Mouse (Mus musculus): ENCODE measurements around the gene Ppp1cb. TPM values are rescaled to one million over a fixed set of nuclear protein-coding genes. Genes with fewer than 3 reads are reported as not detected.

Gene Ppp1cb
- total and polyA plus RNA-seq, 3 experiments, result 121 to 2,029 (median 268) TPM

DNA sequence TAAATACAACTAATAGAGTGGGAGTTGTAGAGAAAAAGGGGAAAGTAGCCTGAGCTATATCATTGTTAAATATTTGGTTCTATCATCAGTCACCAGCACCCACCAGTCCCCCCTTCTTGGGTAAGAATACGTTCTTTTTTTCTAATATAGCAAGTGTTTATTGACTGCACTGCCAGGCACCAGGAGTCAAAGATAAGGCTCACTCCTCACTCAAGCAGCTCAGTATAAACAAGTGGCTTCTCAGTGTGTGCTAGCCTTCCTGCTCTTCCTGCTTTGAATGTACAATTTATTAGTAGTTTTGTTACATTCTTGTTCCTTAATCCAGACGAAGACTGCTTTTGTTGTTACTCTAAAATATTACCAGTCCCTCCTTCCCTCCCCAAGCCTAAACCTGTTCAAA lies 2.3 kb downstream of the Ppp1cb start:
- H3K27ac ChIP-seq (ENCODE audit: control insufficient read depth, low read depth, low read length), result no peak overlapping the region

DNA sequence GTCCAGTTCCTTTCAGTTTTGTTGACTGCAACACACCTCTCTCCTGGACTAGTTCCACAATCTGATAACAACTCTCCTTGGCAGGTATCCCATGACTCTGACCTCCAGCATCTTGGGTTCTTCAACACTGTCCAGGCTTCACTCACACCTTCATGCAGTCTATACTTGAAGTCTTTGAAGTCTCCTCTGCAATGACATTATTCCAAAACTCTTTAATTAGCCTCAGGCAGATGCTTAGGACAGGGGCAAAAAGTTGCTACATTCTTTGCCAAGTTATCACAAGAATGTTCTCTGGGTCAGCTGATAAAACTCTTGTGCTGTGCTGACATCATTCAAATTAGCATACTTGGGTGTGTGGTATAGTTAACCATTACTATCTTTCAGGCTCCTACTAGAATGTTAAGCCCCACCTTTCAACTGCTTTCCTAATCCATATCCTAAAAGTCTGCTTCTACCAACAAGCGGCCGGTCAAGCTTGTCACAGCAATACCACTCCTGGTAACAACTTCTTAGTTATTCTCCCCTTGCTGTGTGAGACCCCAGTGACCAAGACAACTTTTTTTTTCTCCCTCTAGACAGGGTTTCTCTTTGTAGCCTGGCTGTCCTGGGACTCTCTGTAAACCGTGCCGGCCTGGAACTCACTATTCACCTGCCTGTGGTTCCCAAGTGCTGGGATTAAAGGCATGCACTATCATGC lies 13.8 kb downstream of the Ppp1cb start:
- peaks cover 27 to 37% of the 10 kb centered on the region in 2 experiments for H3K4me1 ChIP-seq (ENCODE audit: control insufficient read depth in 1 of 2, insufficient read depth in 2 of 2, low read length in 2 of 2)
- H3K36me3 ChIP-seq (ENCODE audit: control insufficient read depth in 1 of 2, insufficient read depth in 2 of 2, low read length in 2 of 2), result peaks cover 13 to 60% of the 10 kb centered on the region in 2 experiments
- peaks cover 66% of the 10 kb centered on the region for H3K79me2 ChIP-seq (ENCODE audit: control insufficient read depth, insufficient read depth, low read length, poor library complexity)
- peak overlapping the region; percentile 57 for H3K27ac ChIP-seq (ENCODE audit: control insufficient read depth, low read depth, low read length)
- peak overlapping the region in 1 of 2 experiments; percentile 10; a peak in 1 of 4 replicates for H3K4me3 ChIP-seq (ENCODE audit: control insufficient read depth in 1 of 2, insufficient read depth in 1 of 2, low read depth in 2 of 2, low read length in 2 of 2)
- H3K9me3 ChIP-seq (replicated peaks; ENCODE audit: insufficient read depth, low read length), result no peaks in the 10 kb centered on the region
- H3K9ac ChIP-seq (ENCODE audit: control insufficient read depth, low read depth, low read length, poor library complexity, severe bottlenecking), result peak overlapping the region; percentile 2; the same call in 1 of the 2 replicates
- DNase-seq (ENCODE audit: low read depth, low spot score), result peak; percentile 85
- H3K27me3 ChIP-seq (ENCODE audit: control insufficient read depth in 1 of 2, insufficient read depth in 2 of 2, low read length in 2 of 2), result no peaks in the 10 kb centered on the region
- peak; percentile 75; the same call in 1 of the 2 replicates for TF ChIP-seq RCOR1 (IDR thresholded peaks at IDR 0.05; ENCODE audit: low read depth, low read length)
- no peak for TF ChIP-seq NELFE (IDR thresholded peaks at IDR 0.05; ENCODE audit: low read depth, low read length)
- no peak for TF ChIP-seq RAD21 (IDR thresholded peaks at IDR 0.05; ENCODE audit: low read depth, low read length)
- TF ChIP-seq SIN3A (IDR thresholded peaks at IDR 0.05; ENCODE audit: low read length), result peak; percentile 94
- TF ChIP-seq USF2 (IDR thresholded peaks at IDR 0.05; ENCODE audit: borderline replicate concordance in 1 of 2, insufficient read depth in 1 of 2, low read depth in 1 of 2, low read length in 2 of 2), result no peak
- TF ChIP-seq ETS1 (IDR thresholded peaks at IDR 0.05; ENCODE audit: low read depth, low read length), result peak; percentile 100
- peak; percentile 81 to 85 for TF ChIP-seq EP300 (IDR thresholded peaks at IDR 0.05; ENCODE audit: low read depth in 1 of 2, low read length in 2 of 2)
- no peak for TF ChIP-seq TBP (IDR thresholded peaks at IDR 0.05; ENCODE audit: low read depth, low read length)
- TF ChIP-seq MAX (IDR thresholded peaks at IDR 0.05; ENCODE audit: low read length), result 0 out of 2 replicates have a peak, but pooled peaks have one; percentile 36
- 0 out of 2 replicates have a peak, but pooled peaks have one; percentile 29 for TF ChIP-seq JUND (IDR thresholded peaks at IDR 0.05; ENCODE audit: low read depth, low read length)
- TF ChIP-seq HCFC1 (IDR thresholded peaks at IDR 0.05; ENCODE audit: low read depth, low read length), result 0 out of 2 replicates have a peak, but pooled peaks have one; percentile 17
- TF ChIP-seq CHD1 (IDR thresholded peaks at IDR 0.05; ENCODE audit: low read depth, low read length), result 0 out of 2 replicates have a peak, but pooled peaks have one; percentile 69
- peak; percentile 81 for TF ChIP-seq BHLHE40 (IDR thresholded peaks at IDR 0.05; ENCODE audit: borderline replicate concordance, low read depth, low read length)
- peak; percentile 49; the same call in 1 of the 2 replicates for TF ChIP-seq POLR2AphosphoS2 (IDR thresholded peaks at IDR 0.05; ENCODE audit: low read length)
- TF ChIP-seq KAT2A (conservative IDR thresholded peaks at IDR 0.05; ENCODE audit: low read depth, low read length), result peak; percentile 35
- peak; percentile 80 for TF ChIP-seq MXI1 (IDR thresholded peaks at IDR 0.05; ENCODE audit: low read depth, low read length)
- TF ChIP-seq TAL1 (IDR thresholded peaks at IDR 0.05; ENCODE audit: low read length), result peak; percentile 51
- TF ChIP-seq USF1 (IDR thresholded peaks at IDR 0.05; ENCODE audit: low read depth, low read length), result peak; percentile 83
- TF ChIP-seq MAFK (IDR thresholded peaks at IDR 0.05; ENCODE audit: borderline replicate concordance, low read depth, low read length), result peak; percentile 61; the same call in 1 of the 2 replicates
- no peak for TF ChIP-seq POLR2AphosphoS5 (IDR thresholded peaks at IDR 0.05; ENCODE audit: borderline replicate concordance, low read depth, low read length)
- no peak for TF ChIP-seq ZKSCAN1 (IDR thresholded peaks at IDR 0.05; ENCODE audit: low read depth, low read length)

More for the DNA sequence above, 2.3 kb downstream of the Ppp1cb start:
- H3K4me3 ChIP-seq (ENCODE audit: control insufficient read depth in 1 of 2, insufficient read depth in 1 of 2, low read depth in 2 of 2, low read length in 2 of 2), result peak overlapping the region; percentile 28 to 99
- peaks cover 57% of the 10 kb centered on the region for H3K79me2 ChIP-seq (ENCODE audit: control insufficient read depth, insufficient read depth, low read length, poor library complexity)
- H3K27me3 ChIP-seq (ENCODE audit: control insufficient read depth in 1 of 2, insufficient read depth in 2 of 2, low read length in 2 of 2), result peaks cover under 1 to 6% of the 10 kb centered on the region in 2 experiments; a peak in 2 of 4 replicates
- peaks cover 0 to 37% of the 10 kb centered on the region in 2 experiments; a peak in 3 of 4 replicates for H3K36me3 ChIP-seq (ENCODE audit: control insufficient read depth in 1 of 2, insufficient read depth in 2 of 2, low read length in 2 of 2)
- H3K4me1 ChIP-seq (ENCODE audit: control insufficient read depth in 1 of 2, insufficient read depth in 2 of 2, low read length in 2 of 2), result peaks cover 13 to 15% of the 10 kb centered on the region in 2 experiments; a peak in 3 of 4 replicates
- H3K9me3 ChIP-seq (replicated peaks; ENCODE audit: insufficient read depth, low read length), result no peaks in the 10 kb centered on the region
- no peak for TF ChIP-seq CHD1 (IDR thresholded peaks at IDR 0.05; ENCODE audit: low read depth, low read length)
- TF ChIP-seq SIN3A (IDR thresholded peaks at IDR 0.05; ENCODE audit: low read length), result peak; percentile 47; the same call in 1 of the 2 replicates
- TF ChIP-seq MAZ (IDR thresholded peaks at IDR 0.05; ENCODE audit: low read depth, low read length), result no peak
- TF ChIP-seq GABPA (IDR thresholded peaks at IDR 0.05; ENCODE audit: low read depth, low read length), result no peak
- peak; percentile 26; the same call in 1 of the 2 replicates for TF ChIP-seq TAL1 (IDR thresholded peaks at IDR 0.05; ENCODE audit: low read length)
- peak; percentile 44 for TF ChIP-seq HCFC1 (IDR thresholded peaks at IDR 0.05; ENCODE audit: low read depth, low read length)
- TF ChIP-seq RAD21 (IDR thresholded peaks at IDR 0.05; ENCODE audit: low read depth, low read length), result no peak
- TF ChIP-seq MAX (IDR thresholded peaks at IDR 0.05; ENCODE audit: low read length), result 0 out of 2 replicates have a peak, but pooled peaks have one; percentile 34
- no peak for TF ChIP-seq ZKSCAN1 (IDR thresholded peaks at IDR 0.05; ENCODE audit: low read depth, low read length)
- peak; percentile 56; the same call in 1 of the 2 replicates for TF ChIP-seq ETS1 (IDR thresholded peaks at IDR 0.05; ENCODE audit: low read depth, low read length)
- peak in 1 of 2 experiments; percentile 66; a peak in 2 of 4 replicates for TF ChIP-seq EP300 (IDR thresholded peaks at IDR 0.05; ENCODE audit: low read depth in 1 of 2, low read length in 2 of 2)
- TF ChIP-seq MAFK (IDR thresholded peaks at IDR 0.05; ENCODE audit: borderline replicate concordance, low read depth, low read length), result no peak
- TF ChIP-seq TCF12 (IDR thresholded peaks at IDR 0.05; ENCODE audit: low read depth, low read length), result peak; percentile 17; the same call in 1 of the 2 replicates
- no peak for TF ChIP-seq USF2 (IDR thresholded peaks at IDR 0.05; ENCODE audit: borderline replicate concordance in 1 of 2, insufficient read depth in 1 of 2, low read depth in 1 of 2, low read length in 2 of 2)
- TF ChIP-seq MXI1 (IDR thresholded peaks at IDR 0.05; ENCODE audit: low read depth, low read length), result peak; percentile 63
- peak; percentile 67 for TF ChIP-seq GATA1 (IDR thresholded peaks at IDR 0.05; ENCODE audit: low read depth, low read length)
- peak; percentile 60 for TF ChIP-seq ELF1 (IDR thresholded peaks at IDR 0.05; ENCODE audit: low read depth, low read length)
- TF ChIP-seq MYC (IDR thresholded peaks at IDR 0.05; ENCODE audit: low read depth, low read length), result 0 out of 2 replicates have a peak, but pooled peaks have one; percentile 53
- peak; percentile 82 for TF ChIP-seq ZNF384 (IDR thresholded peaks at IDR 0.05; ENCODE audit: low read depth, low read length)
- TF ChIP-seq CTCF (IDR thresholded peaks at IDR 0.05 in 2 of 3, conservative IDR thresholded peaks at IDR 0.05 in 1 of 3; ENCODE audit: control insufficient read depth in 1 of 3, insufficient read depth in 1 of 3, low read depth in 2 of 3, low read length in 3 of 3, poor library complexity in 1 of 3, severe bottlenecking in 1 of 3), result no peak
- peak; percentile 77 for DNase-seq (ENCODE audit: low read depth, low spot score)
- peak overlapping the region; percentile 99 for H3K9ac ChIP-seq (ENCODE audit: control insufficient read depth, low read depth, low read length, poor library complexity, severe bottlenecking)
